Mouse (Mus musculus): ENCODE results near the gene Slc39a3. TPM values are rescaled to one million over a fixed set of nuclear protein-coding genes. Genes with fewer than 3 reads are reported as not detected.
"Not testable (repeated sequence)": the region's sequence is repeated elsewhere in the genome, so short reads cannot be mapped to it uniquely, and the experiment has no call there.

The Slc39a3 gene
- total and polyA plus RNA-seq, 3 experiments: 2.8 to 9.6 (median 7.4) TPM

- Histone ChIP-seq H3K9me3 (replicated peaks) (no peaks in the 10 kb centered on the region), H3K4me3 (ENCODE audit: low read depth, low read length) (no peak overlapping the region), H3K27me3 (ENCODE audit: insufficient read depth, low read length) (no peaks in the 10 kb centered on the region), H3K4me1 (ENCODE audit: insufficient read depth, low read depth, low read length) (peaks cover 34% of the 10 kb centered on the region), H3K36me3 (replicated peaks) (peaks cover 100% of the 10 kb centered on the region)
- DNase-seq (ENCODE audit: low spot score) (no peak), ATAC-seq (ENCODE audit: extremely low read depth, insufficient number of reproducible peaks, low FRiP score, poor library complexity, severe bottlenecking) (no peak)
- TF ChIP-seq POLR2AphosphoS5 (IDR thresholded peaks at IDR 0.05; ENCODE audit: insufficient replicate concordance, low read depth, low read length) (no peak), GATA2 (IDR thresholded peaks at IDR 0.05; ENCODE audit: borderline replicate concordance, low read depth, low read length) (no peak), GATA1 (IDR thresholded peaks at IDR 0.05; ENCODE audit: borderline replicate concordance, low read length) (no peak)
Observed at GRCm38 (mm10) chr10:81051133-81051532, 13.9 kb upstream of the Slc39a3 start.

- Histone ChIP-seq H3K36me3 (replicated peaks) (peaks cover 100% of the 10 kb centered on the region), H3K4me3 (ENCODE audit: low read depth, low read length) (no peak overlapping the region), H3K4me1 (ENCODE audit: insufficient read depth, low read depth, low read length) (peaks cover 34% of the 10 kb centered on the region), H3K9me3 (replicated peaks) (no peaks in the 10 kb centered on the region), H3K27me3 (ENCODE audit: insufficient read depth, low read length) (no peaks in the 10 kb centered on the region)
- ATAC-seq (ENCODE audit: extremely low read depth, insufficient number of reproducible peaks, low FRiP score, poor library complexity, severe bottlenecking) (no peak), DNase-seq (ENCODE audit: low spot score) (no peak)
- no peak for TF ChIP-seq GATA2 (IDR thresholded peaks at IDR 0.05; ENCODE audit: borderline replicate concordance, low read depth, low read length)
- peak; percentile 28; the same call in 1 of the 2 replicates for TF ChIP-seq CTCF (IDR thresholded peaks at IDR 0.05; ENCODE audit: low read depth, low read length)
Observed at GRCm38 (mm10) chr10:81050645-81051044, 13.4 kb upstream of the Slc39a3 start.

- Histone ChIP-seq H3K36me3 (replicated peaks) (peaks cover 83% of the 10 kb centered on the region), H3K4me1 (ENCODE audit: insufficient read depth, low read depth, low read length) (peaks cover 11% of the 10 kb centered on the region)
- DNase-seq (ENCODE audit: low spot score); H3K9me3 ChIP-seq (replicated peaks); H3K4me3 ChIP-seq (ENCODE audit: low read depth, low read length); ATAC-seq (ENCODE audit: extremely low read depth, insufficient number of reproducible peaks, low FRiP score, poor library complexity, severe bottlenecking); H3K27me3 ChIP-seq (ENCODE audit: insufficient read depth, low read length): not testable (repeated sequence)
Observed at GRCm38 (mm10) chr10:81045246-81045645, 8.0 kb upstream of the Slc39a3 start.

- Histone ChIP-seq H3K4me1 (ENCODE audit: insufficient read depth, low read depth, low read length) (peaks cover 18% of the 10 kb centered on the region), H3K4me3 (ENCODE audit: low read depth, low read length) (no peak overlapping the region), H3K9me3 (replicated peaks) (no peaks in the 10 kb centered on the region), H3K36me3 (replicated peaks) (peaks cover 46% of the 10 kb centered on the region), H3K27me3 (ENCODE audit: insufficient read depth, low read length) (no peaks in the 10 kb centered on the region)
- TF ChIP-seq POLR2AphosphoS5 (IDR thresholded peaks at IDR 0.05; ENCODE audit: insufficient replicate concordance, low read depth, low read length) (no peak), CTCF (IDR thresholded peaks at IDR 0.05; ENCODE audit: low read depth, low read length) (peak; percentile 87)
- peak; percentile 58 for DNase-seq (ENCODE audit: low spot score)
- no peak for ATAC-seq (ENCODE audit: extremely low read depth, insufficient number of reproducible peaks, low FRiP score, poor library complexity, severe bottlenecking)
Observed at GRCm38 (mm10) chr10:81041458-81042175, 4.4 kb upstream of the Slc39a3 start.

GRCm38 (mm10) chr10:81036251-81036650 lies 975 bp downstream of the Slc39a3 start:
- H3K9me3 ChIP-seq (replicated peaks): no peaks in the 10 kb centered on the region
- H3K4me1 ChIP-seq (ENCODE audit: insufficient read depth, low read depth, low read length): peaks cover 19% of the 10 kb centered on the region
- no peak overlapping the region for H3K4me3 ChIP-seq (ENCODE audit: low read depth, low read length)
- H3K27me3 ChIP-seq (ENCODE audit: insufficient read depth, low read length): no peaks in the 10 kb centered on the region
- H3K36me3 ChIP-seq (replicated peaks): peaks cover 39% of the 10 kb centered on the region
- DNase-seq (ENCODE audit: low spot score) (no peak), ATAC-seq (ENCODE audit: extremely low read depth, insufficient number of reproducible peaks, low FRiP score, poor library complexity, severe bottlenecking) (no peak)
- TF ChIP-seq GATA1 (IDR thresholded peaks at IDR 0.05; ENCODE audit: borderline replicate concordance, low read length) (no peak), TAL1 (conservative IDR thresholded peaks at IDR 0.05; ENCODE audit: low read depth, low read length) (no peak), GATA2 (IDR thresholded peaks at IDR 0.05; ENCODE audit: borderline replicate concordance, low read depth, low read length) (no peak), CTCF (IDR thresholded peaks at IDR 0.05; ENCODE audit: low read depth, low read length) (no peak), POLR2AphosphoS5 (IDR thresholded peaks at IDR 0.05; ENCODE audit: insufficient replicate concordance, low read depth, low read length) (no peak)

- ATAC-seq (ENCODE audit: extremely low read depth, insufficient number of reproducible peaks, low FRiP score, poor library complexity, severe bottlenecking) (no peak), DNase-seq (ENCODE audit: low spot score) (no peak)
- no peak for TF ChIP-seq CTCF (IDR thresholded peaks at IDR 0.05; ENCODE audit: low read depth, low read length)
- no peak for TF ChIP-seq GATA1 (IDR thresholded peaks at IDR 0.05; ENCODE audit: borderline replicate concordance, low read length)
- TF ChIP-seq POLR2AphosphoS5 (IDR thresholded peaks at IDR 0.05; ENCODE audit: insufficient replicate concordance, low read depth, low read length): no peak
- no peak for TF ChIP-seq TAL1 (conservative IDR thresholded peaks at IDR 0.05; ENCODE audit: low read depth, low read length)
- TF ChIP-seq GATA2 (IDR thresholded peaks at IDR 0.05; ENCODE audit: borderline replicate concordance, low read depth, low read length): no peak
- Histone ChIP-seq H3K36me3 (replicated peaks) (peaks cover 54% of the 10 kb centered on the region), H3K4me3 (ENCODE audit: low read depth, low read length) (no peak overlapping the region), H3K9me3 (replicated peaks) (no peaks in the 10 kb centered on the region), H3K4me1 (ENCODE audit: insufficient read depth, low read depth, low read length) (peaks cover 22% of the 10 kb centered on the region), H3K27me3 (ENCODE audit: insufficient read depth, low read length) (no peaks in the 10 kb centered on the region; the same call in 1 of the 2 replicates)
Observed at GRCm38 (mm10) chr10:81033586-81033985, 3.6 kb downstream of the Slc39a3 start.

- Histone ChIP-seq H3K9me3 (replicated peaks) (no peaks in the 10 kb centered on the region), H3K27me3 (ENCODE audit: insufficient read depth, low read length) (peaks cover 33% of the 10 kb centered on the region), H3K36me3 (replicated peaks) (peaks cover 43% of the 10 kb centered on the region), H3K4me1 (ENCODE audit: insufficient read depth, low read depth, low read length) (peaks cover 18% of the 10 kb centered on the region), H3K4me3 (ENCODE audit: low read depth, low read length) (no peak overlapping the region)
- TF ChIP-seq GATA2 (IDR thresholded peaks at IDR 0.05; ENCODE audit: borderline replicate concordance, low read depth, low read length) (no peak), GATA1 (IDR thresholded peaks at IDR 0.05; ENCODE audit: borderline replicate concordance, low read length) (no peak), CTCF (IDR thresholded peaks at IDR 0.05; ENCODE audit: low read depth, low read length) (no peak), TAL1 (conservative IDR thresholded peaks at IDR 0.05; ENCODE audit: low read depth, low read length) (no peak), POLR2AphosphoS5 (IDR thresholded peaks at IDR 0.05; ENCODE audit: insufficient replicate concordance, low read depth, low read length) (no peak)
- no peak for ATAC-seq (ENCODE audit: extremely low read depth, insufficient number of reproducible peaks, low FRiP score, poor library complexity, severe bottlenecking)
- DNase-seq (ENCODE audit: low spot score): no peak
Observed at GRCm38 (mm10) chr10:81029031-81029430, 8.2 kb downstream of the Slc39a3 start.
